Mouse (Mus musculus) adrenal gland (tissue): ENCODE results near the gene Cd2.

Source experiments
- intact Hi-C: fragments of 180-260 bp; cut with DNase I; formaldehyde crosslinking; loops from one replicate; pipeline ENCODE4 v1.15.1; 2025
- long read RNA-seq, 2 experiments: library from polyadenylated mRNA; unstranded; transcript quantifications; one replicate each; pipeline ENCODE4 v2.0.0; 2020; ENCODE audit warnings: borderline replicate concordance in 1 of 2; ENCODE audit not compliant: insufficient replicate concordance in 1 of 2

The Cd2 gene
- long read RNA-seq, experiment 1: 0 reads
- long read RNA-seq, experiment 2: 0 reads

- intact Hi-C loops: no loop called here
Observed at GRCm38 (mm10) chr3:101287911-101288311, at the start of gene Cd2. Gene Cd2 (minus strand): TSS chr3:101287939.

- intact Hi-C loops: no loop called here
Observed at GRCm38 (mm10) chr3:101328617-101329016, 40.9 kb upstream of the Cd2 start.

- intact Hi-C loops: no loop called here
Observed at GRCm38 (mm10) chr3:101327248-101327647, 39.5 kb upstream of the Cd2 start.

- intact Hi-C loops: no loop called here
Observed at GRCm38 (mm10) chr3:101322437-101322836, 34.7 kb upstream of the Cd2 start.

- intact Hi-C loops: no loop called here
Observed at GRCm38 (mm10) chr3:101320874-101321273, 33.1 kb upstream of the Cd2 start.

- intact Hi-C loops: no loop called here
Observed at GRCm38 (mm10) chr3:101318516-101319170, 30.9 kb upstream of the Cd2 start.

GRCm38 (mm10) chr3:101318115-101318514 is 30.4 kb upstream of the Cd2 start:
- intact Hi-C loops: no loop called here

- intact Hi-C loops: no loop called here
Observed at GRCm38 (mm10) chr3:101314954-101315353, 27.2 kb upstream of the Cd2 start.

GRCm38 (mm10) chr3:101313266-101314051 is 25.7 kb upstream of the Cd2 start:
- intact Hi-C loops: no loop called here

- intact Hi-C loops: no loop called here
Observed at GRCm38 (mm10) chr3:101310977-101311376, 23.2 kb upstream of the Cd2 start.

- intact Hi-C loops: no loop called here
Observed at GRCm38 (mm10) chr3:101309626-101310025, 21.9 kb upstream of the Cd2 start.

GRCm38 (mm10) chr3:101306090-101306489 is 18.4 kb upstream of the Cd2 start:
- intact Hi-C loops: no loop called here

- intact Hi-C loops: loop anchor here (2.0 kb wide), 1 partner anchor 158 kb away; no protein-coding TSS in a partner anchor
Observed at GRCm38 (mm10) chr3:101305046-101305445, 17.3 kb upstream of the Cd2 start.

- intact Hi-C loops: loop anchor here (2.0 kb wide), 1 partner anchor 159 kb away; no protein-coding TSS in a partner anchor
Observed at GRCm38 (mm10) chr3:101304156-101304555, 16.4 kb upstream of the Cd2 start.

GRCm38 (mm10) chr3:101300271-101301071 is 12.7 kb upstream of the Cd2 start:
- intact Hi-C loops: no loop called here

GRCm38 (mm10) chr3:101299591-101299990 is 11.9 kb upstream of the Cd2 start:
- intact Hi-C loops: loop anchor here (5.0 kb wide), 1 partner anchor 137 kb away; no protein-coding TSS in a partner anchor

GRCm38 (mm10) chr3:101297221-101297620 is 9.5 kb upstream of the Cd2 start:
- intact Hi-C loops: loop anchor here (5.0 kb wide), 1 partner anchor 135 kb away; no protein-coding TSS in a partner anchor

- intact Hi-C loops: loop anchor here (1.0 to 5.0 kb wide), 2 partner anchors 134 to 322 kb away; no protein-coding TSS in a partner anchor
Observed at GRCm38 (mm10) chr3:101295931-101296820, 8.4 kb upstream of the Cd2 start.

GRCm38 (mm10) chr3:101295366-101295867 is 7.7 kb upstream of the Cd2 start:
- intact Hi-C loops: loop anchor here (1.0 to 5.0 kb wide), 2 partner anchors 133 to 321 kb away; no protein-coding TSS in a partner anchor
